Mouse (Mus musculus) right cerebral cortex, adult 2 months (tissue): ENCODE results near the gene Fat2.

Source experiments
- DNase-seq, 2 experiments: peaks; one replicate each; pipeline ENCODE4 v3.0.0; 2021 to 2022; ENCODE audit warnings: low spot score in 2 of 2

Gene Fat2

DNA sequence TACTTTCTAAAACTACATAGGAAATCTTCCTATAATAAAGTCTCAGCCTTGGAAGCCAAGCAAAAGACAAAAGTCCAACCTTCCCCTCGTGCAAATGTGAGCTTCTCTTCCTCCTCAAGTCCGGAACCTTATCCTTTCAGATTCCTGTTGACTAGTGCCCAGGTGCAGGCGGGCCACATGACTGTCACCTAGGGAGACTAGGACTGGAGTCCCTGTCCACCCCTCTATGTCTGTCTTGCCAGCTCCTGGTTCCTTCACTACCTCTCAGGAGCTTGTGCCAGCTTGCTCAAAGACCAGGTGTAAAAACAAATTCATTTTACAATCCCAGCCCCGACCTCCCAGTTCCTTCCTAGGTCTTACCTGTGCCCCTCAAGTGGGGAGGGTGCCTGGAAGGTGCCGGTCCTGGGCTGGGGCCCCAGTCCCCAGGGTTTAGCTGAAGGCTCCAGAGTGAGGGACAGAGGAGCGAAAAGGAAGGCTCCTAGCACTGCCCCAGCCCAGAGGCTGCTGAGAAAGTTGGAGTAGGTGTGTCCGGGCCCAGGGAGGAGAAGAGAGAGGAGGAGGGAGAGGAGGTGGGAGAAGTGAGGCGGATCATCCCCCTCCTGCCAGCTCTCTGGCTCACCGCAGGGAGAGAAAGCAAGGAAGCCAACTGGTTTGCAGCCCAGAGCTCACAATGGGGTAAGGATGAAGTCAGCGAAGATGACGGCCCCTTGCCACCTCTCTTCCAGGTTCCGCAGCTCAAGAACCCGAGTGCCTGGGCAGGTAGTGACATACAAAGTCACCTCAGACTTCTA is at the start of gene Fat2:
Gene Fat2 (minus strand): TSS at position 464 of the 791 bp plus-strand sequence.
- DNase-seq = no peak

- DNase-seq = no peak
Observed at GRCm38 (mm10) chr11:55383463-55384045, 47.2 kb upstream of the Fat2 start.

- no peak for DNase-seq
Observed at GRCm38 (mm10) chr11:55380908-55381307, 44.5 kb upstream of the Fat2 start.

DNA sequence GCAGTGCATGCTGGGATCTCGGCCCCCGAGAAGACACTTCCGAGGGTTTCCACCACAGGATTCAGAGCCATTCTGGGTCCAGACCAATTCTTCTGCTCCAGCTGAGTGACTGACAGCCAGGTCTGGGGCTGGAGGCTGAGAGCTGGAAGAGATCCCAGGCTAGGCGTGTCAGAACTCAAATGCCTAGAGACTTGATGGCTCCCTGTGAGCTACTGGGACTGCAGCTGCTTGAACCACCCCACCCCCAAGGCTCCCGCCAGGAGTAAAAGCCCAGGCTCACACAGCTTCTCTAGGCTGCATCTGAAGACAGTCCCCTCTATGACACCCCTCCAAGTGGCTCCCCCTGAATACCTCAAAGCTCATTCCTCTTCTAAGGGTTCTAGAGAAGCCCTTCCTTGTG is 42.0 kb upstream of the Fat2 start:
- DNase-seq = peak; percentile 59 to 75

DNA sequence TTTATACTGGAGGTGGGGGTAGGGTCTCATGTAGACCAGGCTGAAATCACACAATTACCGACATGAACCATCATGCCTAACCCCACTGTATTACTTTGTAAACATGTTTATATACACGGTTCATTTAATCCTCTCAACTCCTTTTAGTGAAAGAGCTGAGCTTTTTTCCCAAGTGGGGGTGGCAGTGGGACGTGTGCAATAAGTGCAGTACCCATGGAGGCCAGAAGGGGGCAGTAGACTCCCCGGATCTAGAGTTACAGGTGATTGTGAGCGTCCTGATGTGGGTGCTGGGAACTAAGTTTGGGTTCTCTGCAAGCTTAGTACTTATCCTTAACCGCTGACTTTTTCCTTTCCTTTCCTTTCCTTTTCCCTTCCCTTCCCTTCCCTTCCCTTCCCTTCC is 37.5 kb upstream of the Fat2 start:
- no peak for DNase-seq

DNA sequence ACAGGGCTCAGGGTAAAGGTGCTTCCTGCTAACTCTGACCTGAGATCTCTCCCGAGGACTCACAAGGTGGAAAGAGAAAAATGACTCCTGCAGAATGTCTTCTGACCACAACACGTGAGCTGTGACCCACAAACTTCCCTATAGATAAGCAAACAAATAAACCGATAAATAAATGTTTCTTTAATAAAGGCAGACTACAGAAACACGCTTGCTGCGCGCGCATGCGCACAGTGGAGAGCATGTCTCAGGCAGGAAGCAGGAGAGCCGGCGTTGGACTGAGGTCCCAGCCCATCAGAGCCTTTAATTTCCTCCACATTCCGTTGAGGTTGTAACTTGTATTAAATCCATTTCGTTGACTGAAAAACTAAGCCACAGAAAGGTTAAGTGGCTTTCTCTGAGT is 37.0 kb upstream of the Fat2 start:
- no peak for DNase-seq

- no peak for DNase-seq
Observed at GRCm38 (mm10) chr11:55372001-55372400, 35.6 kb upstream of the Fat2 start.

DNA sequence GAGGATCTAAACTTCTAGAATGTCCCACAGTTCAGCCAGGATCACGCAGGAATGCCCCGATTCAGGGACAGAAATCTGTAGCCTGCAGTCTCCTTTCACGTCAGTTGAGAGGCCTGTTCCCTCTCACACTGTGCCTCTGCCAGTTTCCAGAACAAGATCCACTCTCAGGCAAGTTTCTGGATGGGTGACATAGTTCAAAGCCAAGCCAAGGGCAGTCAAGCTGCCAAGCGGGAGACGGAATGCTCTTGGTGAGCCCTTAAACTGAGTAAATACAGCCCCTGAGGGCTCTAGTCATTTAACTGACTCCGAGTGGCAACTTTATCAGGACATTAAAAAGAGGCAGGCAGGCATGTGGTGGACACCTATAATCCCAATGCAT is 32.7 kb upstream of the Fat2 start:
- no peak for DNase-seq

DNA sequence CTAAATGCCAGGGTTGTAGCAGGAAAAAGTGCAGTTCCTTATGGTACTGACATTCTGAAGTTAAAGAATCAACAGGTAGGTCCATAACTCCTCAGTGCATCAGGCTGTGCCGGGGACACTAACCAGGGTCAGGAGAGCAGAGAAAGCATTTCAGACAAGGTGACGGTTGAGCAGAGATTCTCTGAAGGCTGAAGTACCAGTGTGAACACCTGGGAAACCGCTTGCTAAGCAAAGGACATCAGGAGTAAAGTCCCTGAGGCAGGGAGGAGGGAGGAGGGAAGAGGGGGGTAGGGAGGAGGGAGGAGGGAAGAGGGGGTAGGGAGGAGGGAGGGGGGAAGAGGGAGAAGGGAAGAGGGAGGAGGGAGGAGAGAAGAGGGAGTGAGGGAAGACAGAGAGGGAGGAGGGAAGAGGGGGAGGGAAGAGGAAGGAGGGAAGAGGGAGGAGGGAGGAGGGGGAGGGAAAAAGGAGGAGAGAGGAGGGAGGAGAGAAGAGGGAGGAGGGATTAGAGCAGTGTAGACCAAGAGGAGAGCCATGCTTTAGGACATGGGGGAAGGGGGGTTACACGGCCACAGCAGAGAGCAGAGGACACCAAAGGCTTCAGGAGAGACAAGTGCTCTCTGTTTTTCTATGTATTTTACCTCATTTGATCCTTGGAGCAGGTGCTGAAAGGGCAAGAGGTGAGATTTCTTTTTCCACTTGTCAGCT is 32.2 kb upstream of the Fat2 start:
- no peak for DNase-seq

DNA sequence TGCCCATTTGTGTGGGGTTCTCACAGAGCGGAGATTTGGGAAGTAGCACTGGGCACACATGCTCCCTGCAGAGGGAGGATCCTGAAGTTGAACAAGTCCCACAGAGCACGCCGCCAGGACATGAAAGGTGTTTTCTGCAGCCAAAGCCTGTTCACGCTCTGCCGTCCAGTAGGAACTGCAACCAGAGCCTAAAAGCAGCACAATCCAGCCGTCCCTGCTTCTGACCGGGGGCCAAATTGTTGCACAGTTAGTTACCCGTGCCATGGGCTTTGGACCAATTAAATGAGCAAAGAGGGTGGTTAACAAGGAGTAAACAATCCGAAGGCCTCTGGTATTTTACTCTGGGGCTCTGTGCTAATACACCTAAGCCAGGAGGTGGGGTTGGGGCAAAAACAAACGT is 31.4 kb upstream of the Fat2 start:
- no peak for DNase-seq

- no peak for DNase-seq
Observed at GRCm38 (mm10) chr11:55365840-55366239, 29.5 kb upstream of the Fat2 start.

DNA sequence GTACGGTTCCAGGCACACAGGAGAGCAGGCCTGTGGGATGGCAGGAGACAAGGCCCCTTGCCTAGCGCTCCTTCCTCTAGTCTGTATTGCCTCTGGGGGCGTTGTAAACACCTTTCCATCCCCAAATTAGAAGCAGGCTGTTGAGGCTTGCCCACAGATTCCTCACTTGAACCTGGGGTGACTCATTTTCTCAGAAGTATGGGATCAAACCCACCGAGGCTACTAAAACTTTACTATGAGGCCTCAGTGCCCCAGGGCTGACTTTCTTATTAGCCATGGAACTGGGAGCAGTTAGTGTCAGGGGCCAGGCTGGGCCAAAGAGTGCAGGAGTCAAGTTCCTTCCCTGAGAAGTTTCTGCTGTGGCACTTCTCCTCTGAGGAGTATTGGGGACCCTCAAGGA is 28.9 kb upstream of the Fat2 start:
- no peak for DNase-seq

DNA sequence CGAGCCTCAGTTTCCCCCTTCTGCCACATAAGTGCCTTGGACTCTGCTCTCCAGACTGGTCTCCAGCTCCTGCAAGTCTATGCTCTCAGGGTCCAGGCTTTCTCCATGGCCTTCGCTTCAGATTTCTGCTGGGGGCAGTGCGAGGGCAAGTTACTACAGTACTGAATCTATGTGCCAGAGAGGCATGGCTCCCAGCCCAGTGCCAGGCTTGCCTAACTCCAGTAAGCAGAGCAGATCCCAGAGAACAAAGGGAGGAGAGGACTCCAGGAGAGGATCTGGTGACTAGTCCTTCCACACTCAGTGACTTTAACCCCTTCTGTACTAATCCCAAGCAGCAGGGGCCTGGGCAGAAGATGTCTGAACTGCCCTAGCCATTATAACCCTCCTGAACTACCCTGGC is 28.3 kb upstream of the Fat2 start:
- no peak for DNase-seq

- no peak for DNase-seq
Observed at GRCm38 (mm10) chr11:55358094-55358783, 21.9 kb upstream of the Fat2 start.

DNA sequence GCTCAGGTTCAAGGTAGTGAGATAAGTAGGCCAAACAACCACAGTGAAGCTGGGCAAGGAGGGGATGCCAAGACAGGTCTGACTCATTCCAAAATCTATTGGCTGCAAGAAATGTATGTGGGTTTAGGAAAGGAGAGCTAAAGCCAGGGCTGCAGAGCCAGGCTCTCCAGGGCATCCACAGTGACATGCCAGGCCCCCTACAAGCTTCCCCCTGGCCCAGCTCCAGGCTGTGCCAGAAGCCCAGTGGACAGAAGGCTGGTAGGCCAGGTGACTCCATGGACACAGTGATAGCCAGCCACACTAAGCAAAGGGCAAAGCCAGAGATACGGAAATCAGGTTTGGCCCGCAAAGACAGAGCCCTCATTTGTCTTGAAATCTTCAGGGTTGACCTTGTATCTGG is 20.5 kb upstream of the Fat2 start:
- no peak for DNase-seq

DNA sequence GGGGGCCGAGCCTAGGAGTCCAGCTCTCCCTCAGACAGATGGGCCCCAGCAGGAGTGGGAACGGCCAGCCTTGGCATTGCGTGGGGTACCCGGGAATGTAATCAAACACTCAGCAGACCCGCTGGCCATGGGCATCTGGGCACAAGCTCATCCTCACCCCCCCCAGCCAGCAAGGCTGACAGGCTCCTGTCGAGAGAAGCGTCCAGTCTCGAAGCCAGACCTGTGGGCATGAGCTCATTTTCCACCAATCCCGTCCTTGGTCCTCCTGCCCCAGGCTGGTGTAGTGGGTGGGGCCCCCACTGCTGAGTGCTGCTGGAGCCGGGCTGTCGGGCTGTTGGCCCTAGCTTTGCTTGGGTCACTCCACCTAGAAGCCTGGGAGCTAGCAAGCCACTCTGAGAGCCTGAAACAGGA is 5.6 kb upstream of the Fat2 start:
- no peak for DNase-seq

DNA sequence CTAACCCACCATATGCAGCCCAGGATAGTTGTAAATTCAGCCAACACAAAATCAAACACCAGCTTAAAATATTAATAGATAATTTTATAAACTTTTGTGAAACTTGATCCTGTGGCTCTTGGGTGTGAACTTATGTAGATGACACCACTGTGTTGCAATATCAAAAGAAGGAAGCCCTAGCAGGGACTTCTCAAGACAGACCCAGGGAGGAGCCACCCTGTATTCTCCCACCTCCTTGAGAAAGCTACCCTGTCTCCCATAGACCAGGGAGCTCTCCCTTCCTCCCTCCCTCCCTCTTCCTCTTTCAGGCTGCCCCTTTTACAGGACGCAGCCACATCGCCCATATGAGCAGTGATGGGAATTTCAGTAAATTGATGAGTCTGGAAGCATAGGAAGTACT is 4.4 kb upstream of the Fat2 start:
- DNase-seq = no peak

DNA sequence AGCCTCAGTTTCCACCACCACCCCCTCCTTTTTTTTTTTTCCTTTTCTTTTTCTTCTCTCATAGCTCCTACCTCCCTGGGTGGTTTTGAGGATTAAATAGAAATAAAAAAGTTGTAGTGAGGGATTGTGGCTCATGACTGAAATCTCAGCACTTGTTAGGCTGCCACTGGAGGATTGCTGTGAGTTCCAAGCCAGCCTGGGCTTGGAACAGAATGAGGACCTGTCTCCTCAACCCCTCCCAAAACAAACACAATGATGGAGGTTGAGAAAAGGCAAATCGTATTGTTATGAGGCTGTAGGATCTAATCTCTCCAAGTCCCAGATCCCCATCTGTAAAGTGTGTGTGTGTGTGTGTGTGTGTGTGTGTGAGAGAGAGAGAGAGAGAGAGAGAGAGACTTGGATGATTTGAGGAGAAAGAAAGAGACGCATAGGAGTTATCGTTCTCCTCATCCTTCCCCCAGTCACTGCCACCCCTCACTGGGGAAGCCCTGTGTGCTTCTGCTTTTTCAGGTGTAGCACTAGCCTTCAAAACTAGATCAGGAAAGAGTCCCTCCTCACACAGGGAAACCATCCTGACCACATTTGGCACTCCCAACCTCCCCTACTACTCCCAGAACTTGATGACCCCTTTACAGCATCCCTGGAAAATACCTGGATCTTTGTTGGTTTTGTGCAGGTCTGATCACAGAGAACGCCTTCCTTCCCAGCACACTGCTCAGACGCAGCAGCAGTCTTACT is 837 bp upstream of the Fat2 start:
- no peak for DNase-seq

DNA sequence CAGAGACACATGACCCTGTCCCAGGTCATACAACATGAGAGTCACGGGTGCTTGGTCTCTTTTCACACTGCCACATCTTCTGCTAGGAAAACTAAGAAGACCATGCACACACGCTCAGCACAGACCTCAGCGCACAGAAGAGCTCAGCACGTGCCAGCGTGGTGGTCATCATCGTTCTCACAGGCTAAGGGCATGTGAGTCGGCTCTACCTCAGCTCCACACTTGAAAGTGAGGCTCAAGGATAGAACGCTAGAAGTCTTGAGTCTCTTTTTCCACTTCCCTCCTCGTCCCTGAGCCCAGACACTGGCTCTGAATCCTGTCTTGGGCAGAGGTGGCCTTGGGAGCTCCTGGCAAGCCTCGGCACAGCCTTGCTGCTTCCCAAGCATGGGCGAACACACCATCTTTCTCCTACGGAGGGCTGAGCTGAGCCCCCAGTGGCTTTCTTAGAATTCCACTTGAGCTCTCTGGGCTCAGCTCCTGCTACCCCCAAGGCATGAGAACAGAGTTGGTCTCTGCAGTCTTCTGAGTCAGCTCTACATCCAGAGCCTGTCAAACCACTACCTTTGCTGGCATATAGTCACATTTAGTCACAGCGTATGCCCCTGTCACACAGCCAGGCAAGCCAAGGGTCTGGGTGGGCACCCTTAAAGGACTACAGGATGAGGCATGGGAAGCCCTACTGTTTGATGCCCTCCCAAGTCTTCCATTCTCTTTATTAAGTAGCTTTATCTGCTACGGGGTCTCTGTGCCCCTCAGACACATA is 869 bp downstream of the Fat2 start:
- DNase-seq = no peak

DNA sequence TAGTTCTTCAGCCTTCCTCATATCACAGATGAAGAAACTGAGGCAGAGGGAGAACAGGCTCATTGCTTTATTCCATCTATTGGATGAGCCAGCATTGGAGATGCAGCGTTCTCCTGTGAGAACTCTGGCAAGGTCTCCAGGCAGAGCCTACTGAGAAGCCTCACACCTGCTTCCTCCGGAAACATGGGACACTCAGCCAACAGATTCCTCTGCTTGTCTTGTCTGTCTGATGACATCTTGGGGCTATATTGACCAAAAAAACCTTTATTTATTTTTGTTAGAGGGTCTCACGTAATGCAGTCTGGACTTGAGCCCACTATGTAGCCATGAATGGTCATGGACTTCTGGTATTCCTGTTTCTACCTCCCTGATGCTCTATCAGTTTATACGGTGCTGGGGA is 1.8 kb downstream of the Fat2 start:
- DNase-seq = no peak

DNA sequence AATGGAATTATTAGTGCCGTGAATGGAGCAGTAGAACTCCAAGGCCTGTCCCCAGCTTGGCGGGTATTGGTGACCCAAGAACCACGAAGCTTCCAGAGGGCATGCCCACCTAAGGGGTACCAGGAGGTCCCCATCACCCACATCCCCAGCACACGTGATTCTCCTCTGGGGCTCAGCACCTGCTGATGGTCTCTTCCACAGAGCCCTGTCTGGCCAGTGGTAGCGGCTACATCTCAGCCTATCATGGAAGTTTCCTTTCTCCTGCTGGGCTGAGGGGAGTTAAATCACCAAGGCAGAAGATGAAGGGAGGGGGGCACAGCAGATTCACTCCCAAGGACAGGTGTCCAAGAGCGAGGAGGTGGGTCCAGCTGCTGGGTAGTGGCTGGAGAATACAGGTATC is 2.3 kb downstream of the Fat2 start:
- no peak for DNase-seq
